Mouse (Mus musculus) pancreas, adult 10 weeks (tissue): ENCODE measurements around the gene Ube2a. TPM values are rescaled to one million over a fixed set of nuclear protein-coding genes. Genes with fewer than 3 reads are reported as not detected.

Experiments
- polyA plus RNA-seq: library from polyadenylated mRNA; stranded (reverse); fragments of 350-450 nt; fragmentation: Illumina TruSeq; extraction: RNeasy Lipid Tissue Mini Kit (QIAGEN cat#74804); gene quantifications from one replicate; pipeline ENCODE4 v1.2.3, GENCODE M21; 2015; ENCODE audit warnings: low read depth, low replicate concordance; ENCODE audit not compliant: insufficient read depth

The Ube2a gene
- 14.7 TPM for polyA plus RNA-seq

DNA sequence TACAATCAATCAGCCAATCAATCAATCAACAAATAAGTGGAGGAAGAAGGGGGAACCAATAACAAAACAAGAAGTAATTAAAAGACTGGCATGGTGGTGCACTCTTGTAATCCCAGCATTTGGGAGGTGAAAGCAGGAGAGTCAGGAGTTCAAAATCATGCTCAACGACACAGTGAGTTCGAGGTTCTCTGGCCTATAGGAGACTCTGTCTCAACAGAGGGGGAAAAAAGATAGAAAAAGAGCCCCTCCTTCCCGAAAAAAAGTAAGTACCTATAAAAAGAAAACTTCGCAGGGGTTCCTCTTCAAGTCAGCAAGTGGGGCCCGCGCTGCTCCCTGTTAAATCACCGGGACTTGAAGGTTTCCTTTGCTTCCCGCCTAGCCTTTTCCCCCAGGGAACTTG is at the start of gene Ube2a, which contains the start of gene C330007P06Rik:
Gene Ube2a, plus strand, starts transcription at position 136 of the 400 bp plus-strand sequence.
Gene C330007P06Rik, minus strand, starts transcription at position 347 of the 400 bp plus-strand sequence.

GRCm38 (mm10) chrX:36902321-36903114 is 28.8 kb downstream of the Ube2a start, which contains the start of gene Nkrf:
Gene Nkrf (minus strand): TSS chrX:36902899.

Other genes with a start within 250 kb of the Ube2a start
- gene Akap17b, start 228.5 kb upstream of the Ube2a start, polyA plus RNA-seq = 1.1 TPM
- gene Slc25a43, start 130.2 kb upstream of the Ube2a start, polyA plus RNA-seq = not detected
- gene Slc25a5, start 78.2 kb upstream of the Ube2a start, polyA plus RNA-seq = 71.0 TPM
- gene C330007P06Rik, start 211 bp downstream of the Ube2a start, polyA plus RNA-seq = 6.5 TPM
- gene Nkrf, start 29.0 kb downstream of the Ube2a start, polyA plus RNA-seq = 1.1 TPM
- 2.0 TPM for gene Sept6, start 117.9 kb downstream of the Ube2a start, polyA plus RNA-seq
- gene Sowahd, start 174.9 kb downstream of the Ube2a start, polyA plus RNA-seq = not detected
- 264 TPM for gene Rpl39, start 211.5 kb downstream of the Ube2a start, polyA plus RNA-seq
- 10.2 TPM for gene Upf3b, start 236.4 kb downstream of the Ube2a start, polyA plus RNA-seq